Mouse (Mus musculus) spleen, adult 2 months (tissue): ENCODE results near the gene Cped1. TPM values are rescaled to one million over a fixed set of nuclear protein-coding genes. Genes with fewer than 3 reads are reported as not detected.

Experiments used
- DNase-seq, 2 experiments: peaks; one replicate each; pipeline versions ENCODE4 v3.0.0 to v3.0.0-alpha.2; 2012 to 2021; ENCODE audit warnings: low spot score in 2 of 2, low read depth in 1 of 2
- H3K27ac ChIP-seq: fragments of 200-500 bp; 2 replicates; pipeline ENCODE4 v1.5.1; 2012; ENCODE audit warnings: low read length, inconsistent platforms; ENCODE audit not compliant: insufficient read depth
- H3K27me3 ChIP-seq: fragments of 200-500 bp; 2 replicates; pipeline ENCODE4 v1.6.1; 2012; ENCODE audit warnings: mild to moderate bottlenecking, moderate library complexity, low read length, inconsistent platforms; ENCODE audit not compliant: control insufficient read depth, insufficient read depth
- H3K36me3 ChIP-seq: fragments of 200-500 bp; 2 replicates; pipeline ENCODE4 v1.6.1; 2012; ENCODE audit warnings: mild to moderate bottlenecking, low read length, inconsistent platforms; ENCODE audit not compliant: control insufficient read depth, insufficient read depth
- H3K4me1 ChIP-seq: fragments of 200-500 bp; 2 replicates; pipeline ENCODE4 v1.6.1; 2011; ENCODE audit warnings: inconsistent platforms; ENCODE audit not compliant: control insufficient read depth, insufficient read depth, insufficient read length
- H3K4me3 ChIP-seq: fragments of 200-500 bp; 2 replicates; pipeline ENCODE4 v1.5.1; 2011; ENCODE audit warnings: mild to moderate bottlenecking, inconsistent platforms; ENCODE audit not compliant: insufficient read depth, insufficient read length; ENCODE audit errors: extremely low read depth
- CTCF ChIP-seq: fragments of 200-500 bp; IDR thresholded peaks from 2 replicates; pipeline ENCODE4 v1.5.1; 2011; ENCODE audit warnings: mild to moderate bottlenecking, inconsistent platforms; ENCODE audit not compliant: insufficient read depth, insufficient read length, insufficient replicate concordance; ENCODE audit errors: extremely low read depth
- POLR2A ChIP-seq: fragments of 200-500 bp; IDR thresholded peaks from 2 replicates; pipeline ENCODE4 v1.6.1; 2011; ENCODE audit warnings: low read depth, low read length, inconsistent platforms
- WGBS: fragments of 180-500 bp; shearing (Covaris S2); methylation state at CpG from one replicate; pipeline ENCODE4 v1.1.7; 2018; 5-methylcytosine and 5-hydroxymethylcytosine counted together
- polyA plus RNA-seq: library from polyadenylated mRNA; depleted of rRNA; stranded (reverse); fragments of >200 nt; gene quantifications from 2 replicates; pipeline ENCODE4 v1.2.3, GENCODE M21; 2012

Gene Cped1
- polyA plus RNA-seq, 1 experiment, result 2.7 TPM

DNA sequence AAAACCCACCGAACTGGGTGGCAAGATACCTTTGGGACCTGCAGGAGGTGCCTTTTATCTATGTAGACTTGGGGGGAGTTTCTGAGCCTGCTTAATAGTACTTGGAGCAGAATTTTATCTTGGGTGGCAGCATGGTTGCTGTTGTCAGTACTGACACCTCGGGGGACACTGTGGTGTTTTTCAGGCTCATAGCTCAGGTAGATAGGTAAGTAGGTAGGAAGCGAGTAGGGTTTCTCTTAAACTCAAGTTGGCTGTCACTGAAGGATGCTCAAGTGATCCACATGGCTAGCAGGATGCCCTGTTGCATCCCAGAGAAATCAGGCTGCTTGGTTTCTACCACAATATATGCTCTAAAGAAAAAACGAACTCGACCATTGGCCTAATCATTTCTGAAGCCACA is 2.6 kb downstream of the Cped1 start:
- WGBS, result 90% methylated on average over 5 of the region's 5 CpGs
- H3K36me3 ChIP-seq, result no peaks in the 10 kb centered on the region
- H3K4me3 ChIP-seq, result no peak overlapping the region
- peaks cover 9% of the 10 kb centered on the region for H3K27me3 ChIP-seq
- DNase-seq, result no peak
- H3K4me1 ChIP-seq, result no peaks in the 10 kb centered on the region
- TF ChIP-seq CTCF (no peak), POLR2A (no peak)
- no peak overlapping the region for H3K27ac ChIP-seq

DNA sequence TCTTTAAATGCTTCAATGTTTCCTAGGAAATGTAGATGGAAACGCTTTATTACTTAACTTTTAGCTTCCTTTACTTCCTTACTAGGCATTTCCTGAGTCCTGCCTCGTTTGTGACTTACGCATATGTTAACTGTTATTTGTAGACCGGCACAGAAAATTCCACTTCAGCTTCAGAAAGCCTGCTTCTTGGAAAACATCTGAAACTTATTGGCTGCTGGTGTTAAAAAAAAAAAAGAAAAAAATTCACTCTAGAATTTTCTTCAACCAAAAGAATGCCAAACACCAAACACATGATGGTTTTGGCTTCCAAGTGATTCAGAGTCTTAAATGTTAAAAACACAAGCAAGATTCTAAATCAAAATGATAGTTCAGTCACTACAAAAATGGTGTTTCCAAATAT is 3.4 kb downstream of the Cped1 start:
- no peak overlapping the region for H3K27ac ChIP-seq
- no peak for DNase-seq
- H3K4me3 ChIP-seq, result no peak overlapping the region
- TF ChIP-seq CTCF (no peak), POLR2A (no peak)
- WGBS, result 71% methylated on average over 4 of the region's 4 CpGs
- no peaks in the 10 kb centered on the region for H3K4me1 ChIP-seq
- peaks cover 9% of the 10 kb centered on the region for H3K27me3 ChIP-seq
- H3K36me3 ChIP-seq, result no peaks in the 10 kb centered on the region

DNA sequence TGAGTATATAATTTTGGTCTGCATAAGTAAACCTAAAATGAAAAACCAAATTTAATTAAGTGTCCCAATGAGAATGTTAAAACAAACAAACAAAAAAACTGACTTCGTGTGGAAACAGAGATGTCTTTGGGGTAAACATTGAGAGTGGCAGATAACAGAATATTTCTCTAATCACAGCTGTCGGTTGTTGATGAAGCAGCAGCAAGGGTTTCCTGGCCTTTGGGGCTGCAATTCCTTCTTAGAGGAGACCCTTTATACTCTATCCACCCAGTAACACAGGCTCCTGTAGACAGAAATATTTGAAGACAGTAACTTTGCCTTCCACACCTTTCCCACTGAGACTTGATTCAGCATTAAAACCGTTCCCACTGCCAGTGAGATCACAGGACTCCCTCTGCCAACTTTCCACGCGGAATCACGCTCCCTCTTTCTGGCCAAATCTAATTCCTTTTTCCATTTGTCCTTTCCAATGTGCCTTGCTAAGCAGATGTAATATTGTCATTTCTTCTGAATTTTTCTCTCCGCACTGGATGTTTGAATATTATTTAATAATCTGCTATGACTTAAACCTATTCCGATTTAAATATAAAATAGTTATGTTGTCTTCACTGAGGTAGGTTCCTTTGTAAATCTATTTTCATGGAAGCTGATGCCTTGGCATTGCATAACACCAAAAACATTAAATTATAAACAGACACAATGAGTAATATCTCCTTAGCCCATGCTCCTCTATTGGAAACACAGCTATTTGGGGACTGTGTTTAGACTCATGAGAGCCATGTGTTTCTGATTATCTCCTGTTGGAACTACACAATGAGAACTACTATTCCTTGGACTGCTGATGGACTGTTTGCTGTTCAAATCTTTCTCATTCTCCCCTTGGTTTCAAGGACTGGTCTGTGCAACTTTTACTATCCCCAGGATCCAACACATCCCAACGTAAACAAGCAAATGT is 4.7 kb downstream of the Cped1 start:
- no peak overlapping the region for H3K4me3 ChIP-seq
- no peak overlapping the region for H3K27ac ChIP-seq
- H3K4me1 ChIP-seq, result no peaks in the 10 kb centered on the region
- DNase-seq, result no peak
- H3K27me3 ChIP-seq, result peaks cover 7% of the 10 kb centered on the region
- H3K36me3 ChIP-seq, result no peaks in the 10 kb centered on the region
- 82% methylated on average over 9 of the region's 9 CpGs for WGBS
- no peak for TF ChIP-seq POLR2A
- TF ChIP-seq CTCF, result no peak

DNA sequence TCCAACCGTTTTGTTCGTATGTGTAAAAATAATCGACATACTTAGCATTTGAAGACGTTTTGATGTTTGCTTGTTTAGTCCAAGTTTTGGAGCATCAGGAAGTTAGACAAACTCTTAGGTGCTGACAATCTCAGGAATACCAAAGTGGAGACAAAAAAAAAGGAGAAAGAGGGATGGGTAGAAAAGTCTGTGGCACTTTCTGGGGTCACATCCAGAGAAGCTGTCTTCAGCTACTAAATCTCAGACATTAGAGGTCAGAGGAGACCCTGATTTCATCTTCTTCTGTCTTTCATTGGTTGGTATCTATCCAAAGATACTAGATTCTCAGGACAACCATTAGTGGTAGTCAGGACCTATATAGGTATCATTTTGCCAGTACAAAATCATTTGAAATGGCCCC is 5.4 kb downstream of the Cped1 start:
- H3K4me3 ChIP-seq, result no peak overlapping the region
- no peaks in the 10 kb centered on the region for H3K36me3 ChIP-seq
- no peaks in the 10 kb centered on the region for H3K4me1 ChIP-seq
- 85% methylated on average over 4 of the region's 4 CpGs for WGBS
- DNase-seq, result no peak
- no peak overlapping the region for H3K27ac ChIP-seq
- peaks cover 3% of the 10 kb centered on the region for H3K27me3 ChIP-seq
- no peak for TF ChIP-seq CTCF
- no peak for TF ChIP-seq POLR2A

DNA sequence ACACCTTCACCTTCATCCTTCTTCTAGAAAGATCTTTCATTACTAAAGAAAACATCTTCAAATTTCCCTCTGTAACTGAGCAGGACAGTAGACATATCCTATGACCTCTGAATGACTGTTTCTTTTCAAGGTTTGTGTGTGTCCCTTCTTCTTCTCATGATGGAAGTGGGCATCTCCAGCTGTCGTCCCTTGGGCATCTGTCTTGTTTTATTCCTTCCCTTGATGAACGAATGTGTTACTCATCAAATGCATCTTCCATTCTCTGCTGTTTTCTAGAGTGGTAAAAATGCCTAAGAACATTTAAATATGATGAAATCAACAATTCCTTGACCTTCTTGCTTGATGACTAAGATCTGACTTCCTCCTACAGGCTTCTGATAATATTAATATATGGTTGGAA is 7.4 kb downstream of the Cped1 start:
- DNase-seq, result no peak
- no peak for TF ChIP-seq CTCF
- TF ChIP-seq POLR2A, result no peak
- Histone ChIP-seq H3K27me3 (no peaks in the 10 kb centered on the region), H3K36me3 (no peaks in the 10 kb centered on the region), H3K4me1 (no peaks in the 10 kb centered on the region), H3K4me3 (no peak overlapping the region), H3K27ac (no peak overlapping the region)
- 83% methylated on average over 2 of the region's 2 CpGs for WGBS

DNA sequence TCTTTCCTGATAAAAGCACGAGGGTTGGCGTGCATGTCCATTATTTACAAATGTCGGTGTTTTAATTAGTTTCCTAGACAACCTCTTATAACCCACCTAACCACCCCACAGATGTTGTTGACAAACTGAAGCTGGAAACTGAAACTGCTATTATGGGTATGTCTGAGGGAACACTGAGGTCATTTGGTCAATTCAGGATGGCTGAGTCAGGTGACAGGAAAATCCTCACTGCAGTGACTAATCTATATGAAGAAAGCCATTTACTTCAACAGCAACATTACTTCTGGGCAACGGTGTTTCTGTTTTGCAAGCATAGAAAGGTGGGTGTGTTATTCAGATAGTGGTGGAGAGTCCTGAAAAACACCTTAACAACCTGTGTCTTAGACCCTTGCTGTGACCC is 12.4 kb downstream of the Cped1 start:
- DNase-seq, result no peak
- 64% methylated on average over 4 of the region's 4 CpGs for WGBS
- Histone ChIP-seq H3K4me3 (no peak overlapping the region), H3K4me1 (no peaks in the 10 kb centered on the region), H3K36me3 (no peaks in the 10 kb centered on the region), H3K27ac (no peak overlapping the region), H3K27me3 (no peaks in the 10 kb centered on the region; the same call in 1 of the 2 replicates)
- TF ChIP-seq CTCF (no peak), POLR2A (no peak)

DNA sequence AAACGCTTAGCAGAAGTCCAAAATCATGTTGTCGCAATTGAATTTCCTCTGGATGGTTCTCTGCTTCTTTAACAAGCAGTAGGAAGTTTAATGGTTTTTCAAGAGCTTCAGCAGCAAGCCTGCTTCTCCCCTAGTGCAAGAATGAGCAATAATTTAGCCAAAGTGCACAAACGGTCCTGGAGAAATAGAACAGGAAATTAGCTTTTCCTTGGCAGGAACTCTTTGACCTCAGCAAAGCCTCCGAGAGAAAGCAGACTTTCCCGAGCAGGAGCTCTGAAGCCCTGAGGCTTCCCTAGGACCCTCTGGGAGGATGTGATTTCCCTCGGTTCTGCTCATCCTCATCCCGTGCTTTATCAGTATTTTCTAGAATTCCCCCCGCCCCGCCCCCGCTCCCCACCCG is 13.3 kb downstream of the Cped1 start:
- TF ChIP-seq CTCF, result no peak
- TF ChIP-seq POLR2A, result no peak
- H3K4me1 ChIP-seq, result no peaks in the 10 kb centered on the region
- no peak for DNase-seq
- H3K4me3 ChIP-seq, result no peak overlapping the region
- no peaks in the 10 kb centered on the region; the same call in 1 of the 2 replicates for H3K27me3 ChIP-seq
- no peaks in the 10 kb centered on the region for H3K36me3 ChIP-seq
- 26% methylated on average over 11 of the region's 11 CpGs for WGBS
- H3K27ac ChIP-seq, result no peak overlapping the region
